Mouse (Mus musculus): ENCODE measurements around the gene Gpx2.

DNA sequence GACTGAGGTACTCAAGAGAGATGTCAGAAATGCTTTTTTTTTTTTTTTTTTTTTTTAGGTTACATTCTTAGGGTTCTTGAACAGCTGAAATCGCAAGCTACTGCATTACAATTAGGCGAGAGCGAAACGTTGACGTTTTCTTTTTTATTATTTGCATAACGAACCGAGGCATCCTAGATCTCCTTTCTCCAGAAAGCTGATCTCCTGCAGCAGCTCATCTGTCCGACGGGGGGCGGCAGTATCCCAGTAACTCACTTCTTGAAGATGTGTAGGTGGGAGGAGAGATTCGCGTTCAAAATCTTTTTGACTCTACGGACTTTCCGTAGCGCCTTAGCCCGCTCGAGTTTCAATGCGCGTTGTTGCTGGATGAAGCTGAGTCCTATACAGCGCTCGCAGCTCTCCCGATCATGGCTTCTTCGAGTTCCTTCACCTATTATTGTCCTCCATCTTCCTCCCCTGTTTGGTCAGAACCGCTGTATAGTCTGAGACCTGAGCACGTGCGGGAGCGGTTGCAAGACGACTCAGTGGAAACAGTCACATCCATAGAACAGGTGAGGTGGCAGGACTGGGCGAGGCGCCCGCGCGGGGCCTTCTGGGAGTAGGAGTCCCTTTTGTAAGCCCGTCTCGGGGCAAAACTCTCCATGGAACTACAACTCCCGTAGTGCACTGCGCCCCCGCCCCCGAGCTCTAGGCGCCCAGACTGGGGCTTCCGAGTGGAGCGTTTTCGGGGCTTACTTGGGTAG, 41.9 kb upstream of the Gpx2 start:
- TF ChIP-seq TCF3 (IDR thresholded peaks at IDR 0.05; ENCODE audit: insufficient read length, low read depth), result no peak
- TF ChIP-seq POLR2A (IDR thresholded peaks at IDR 0.05; ENCODE audit: insufficient read length, low read depth), result peak; percentile 44
- TF ChIP-seq TCF12 (IDR thresholded peaks at IDR 0.05; ENCODE audit: insufficient read depth, poor library complexity, severe bottlenecking), result no peak
